22 mouse cellular contexts compared by ENCODE assay signal in the genomic region with DNA sequence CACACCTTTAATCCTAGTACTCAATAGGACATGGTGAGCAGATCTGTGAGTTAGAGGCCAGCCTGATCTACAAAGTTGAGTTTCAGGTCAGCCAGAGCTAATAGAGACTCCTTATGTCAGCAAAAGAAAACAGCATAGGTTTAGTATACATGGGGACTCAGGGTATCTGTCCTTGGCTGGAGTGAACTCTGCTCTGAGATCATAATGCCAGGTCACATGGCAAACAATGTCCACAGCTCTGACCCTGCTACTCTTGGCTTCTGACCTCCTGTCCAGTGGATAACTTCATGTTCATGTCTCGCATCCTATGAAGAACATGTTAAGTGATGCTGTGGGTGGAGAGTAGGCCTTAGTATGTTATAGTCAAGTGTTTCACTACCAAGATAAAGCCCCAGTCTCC.
"Had no signal": no experiment of that assay in that cellular context is flagged by ENCODE, and none has a peak within 500 bp of the region (broad histone marks: within the 10 kb centered on the region; RNA-seq: fewer than 3 reads in every experiment).

No protein-coding gene starts in this region.

- H3K4me3 ChIP-seq: heart, adult 2 months; heart, embryonic 13.5 days; heart, embryonic 15.5 days; hindbrain, embryonic 13.5 days; hindbrain, embryonic 15.5 days; limb, embryonic 13.5 days; limb, embryonic 15.5 days had no signal

- H3K4me1 ChIP-seq: heart, embryonic 13.5 days; heart, embryonic 15.5 days; hindbrain, embryonic 15.5 days; limb, embryonic 15.5 days had no signal

- H3K36me3 ChIP-seq: heart, embryonic 13.5 days; heart, embryonic 15.5 days; hindbrain, embryonic 13.5 days; hindbrain, embryonic 15.5 days; limb, embryonic 13.5 days; limb, embryonic 15.5 days had no signal

- H3K27me3 ChIP-seq: heart, embryonic 13.5 days; heart, embryonic 15.5 days; hindbrain, embryonic 13.5 days; hindbrain, embryonic 15.5 days; limb, embryonic 13.5 days; limb, embryonic 15.5 days had no signal

- H3K4me2 ChIP-seq: heart, embryonic 11.5 days; heart, embryonic 13.5 days; heart, embryonic 15.5 days; hindbrain, embryonic 13.5 days; hindbrain, embryonic 15.5 days; limb, embryonic 13.5 days; limb, embryonic 15.5 days had no signal

- H3K9ac ChIP-seq: forebrain, postnatal 0 days; heart, embryonic 13.5 days; heart, embryonic 15.5 days; hindbrain, embryonic 13.5 days; hindbrain, embryonic 15.5 days; limb, embryonic 13.5 days; limb, embryonic 15.5 days had no signal

- ATAC-seq: forebrain, postnatal 0 days; hindbrain, postnatal 0 days; intestine, embryonic 16.5 days had no signal

- H3K27ac ChIP-seq: heart, adult 2 months; heart, embryonic 13.5 days; heart, embryonic 15.5 days; hindbrain, embryonic 13.5 days; hindbrain, embryonic 15.5 days; hindbrain, postnatal 0 days; limb, embryonic 13.5 days; limb, embryonic 15.5 days had no signal

- H3K9me3 ChIP-seq: heart, embryonic 13.5 days; heart, embryonic 15.5 days; hindbrain, embryonic 13.5 days; hindbrain, embryonic 15.5 days; limb, embryonic 13.5 days; limb, embryonic 15.5 days had no signal

- DNase-seq: forebrain, postnatal 0 days; gastrocnemius, postnatal 14 days; gastrocnemius, postnatal 36 days; heart, adult 11 months; heart, adult 2 months; heart, postnatal 14 days; heart, postnatal 36 days; kidney, adult 11 months; kidney, postnatal 10 days; kidney, postnatal 25 days; layer of hippocampus, adult 9-11 months; layer of hippocampus, postnatal 36 days; left cerebral cortex, postnatal 4 days had no signal
